Mouse (Mus musculus) R1 (cell line): ENCODE data around the gene Tnfsf13.

Experiments used
- DNase-seq: peaks from one replicate; pipeline ENCODE4 v3.0.0-alpha.2; 2018; ENCODE audit warnings: low read depth, low spot score

The Tnfsf13 gene

DNA sequence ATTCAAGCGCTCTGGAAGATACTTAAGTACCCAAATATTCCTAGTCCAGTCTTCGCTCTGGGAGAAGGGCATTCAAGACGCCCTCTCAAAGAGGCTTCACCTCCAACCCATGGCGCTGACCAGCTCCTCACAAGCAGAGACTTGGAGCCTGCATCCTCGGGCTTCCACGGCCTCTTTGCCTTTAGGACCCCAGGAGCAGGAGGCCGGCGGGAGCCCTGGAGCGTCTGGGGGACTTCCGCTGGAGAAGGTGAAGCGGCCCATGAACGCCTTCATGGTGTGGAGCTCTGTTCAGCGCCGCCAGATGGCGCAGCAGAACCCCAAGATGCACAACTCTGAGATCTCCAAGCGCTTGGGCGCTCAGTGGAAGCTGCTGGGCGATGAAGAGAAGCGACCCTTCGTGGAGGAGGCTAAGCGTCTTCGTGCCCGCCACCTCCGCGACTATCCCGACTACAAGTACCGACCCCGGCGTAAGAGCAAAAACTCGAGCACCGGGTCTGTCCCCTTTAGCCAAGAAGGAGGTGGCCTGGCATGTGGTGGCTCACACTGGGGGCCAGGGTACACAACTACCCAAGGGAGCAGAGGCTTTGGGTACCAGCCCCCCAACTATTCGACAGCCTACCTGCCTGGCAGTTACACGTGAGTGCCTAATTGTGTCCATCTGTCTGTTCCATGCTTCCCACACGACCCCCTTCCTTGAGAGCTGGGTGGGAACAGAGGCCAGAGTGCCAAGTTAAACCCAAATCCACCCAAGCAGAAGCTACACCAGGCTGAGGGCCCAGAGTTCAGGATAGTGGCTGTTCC lies 30.1 kb downstream of the Tnfsf13 start, which contains the start of gene Sox15:
TSS of gene Sox15 (plus strand) at position 51 of the 801 bp plus-strand sequence.
- peak; percentile 91 for DNase-seq

DNA sequence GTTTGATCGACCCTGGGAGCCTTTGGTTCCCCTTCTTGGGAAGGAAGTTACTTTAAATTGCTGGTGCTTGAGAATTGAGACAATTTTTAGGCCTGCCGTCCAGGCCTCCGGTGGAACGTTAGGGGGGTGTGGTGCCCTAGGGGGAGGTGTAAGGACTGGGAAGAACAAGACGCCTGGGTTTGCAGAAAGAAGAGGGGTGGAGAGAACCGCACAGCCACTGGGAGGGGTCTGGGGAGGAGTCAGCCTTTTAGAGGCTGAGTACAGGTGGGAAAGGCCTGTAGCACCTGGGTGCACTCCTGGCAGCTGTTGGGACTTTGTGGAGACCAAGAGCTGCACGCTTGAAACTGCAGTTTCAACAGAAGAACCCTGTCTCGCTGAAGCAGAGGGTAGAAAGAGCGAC lies 30.8 kb downstream of the Tnfsf13 start:
- DNase-seq = peak; percentile 92

DNA sequence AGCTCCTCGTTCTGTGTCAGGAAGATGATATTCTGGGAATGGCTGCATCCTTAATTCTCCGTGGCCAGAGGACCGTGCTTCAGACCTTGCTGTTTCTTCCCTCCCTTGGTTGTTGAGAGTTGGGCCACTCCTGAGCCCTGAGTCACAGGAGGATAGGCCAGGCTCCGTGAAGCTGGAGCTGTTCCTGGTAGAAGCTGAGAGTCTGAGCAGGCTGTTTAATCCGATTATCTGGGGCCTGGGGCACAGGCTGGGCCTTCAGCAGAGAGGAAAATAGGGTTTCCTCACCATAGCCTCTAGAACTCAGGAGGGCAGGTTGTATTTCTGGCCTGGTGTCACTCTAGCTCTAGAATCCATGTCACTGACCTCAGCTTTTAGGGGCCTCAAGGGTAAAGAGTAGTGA lies 32.2 kb downstream of the Tnfsf13 start:
- DNase-seq = no peak

DNA sequence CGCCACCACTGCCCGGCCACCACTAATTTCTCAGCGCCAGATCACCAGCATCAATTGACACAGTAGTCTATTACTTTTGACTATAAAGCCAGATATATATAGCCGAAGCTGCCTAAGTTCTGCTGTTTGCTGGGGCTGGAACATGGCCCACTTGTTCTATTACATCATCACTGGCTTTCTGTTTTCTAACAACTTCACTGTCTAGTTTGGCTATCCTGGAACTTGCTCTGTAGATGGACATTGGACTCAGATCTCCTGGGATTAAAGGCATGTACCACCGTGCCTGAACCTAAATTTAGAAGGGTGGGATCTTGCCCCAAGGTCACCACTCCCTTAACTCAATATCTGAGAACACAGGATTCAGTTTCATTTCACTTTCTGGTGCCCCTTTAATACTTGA lies 39.7 kb downstream of the Tnfsf13 start:
- no peak for DNase-seq

DNA sequence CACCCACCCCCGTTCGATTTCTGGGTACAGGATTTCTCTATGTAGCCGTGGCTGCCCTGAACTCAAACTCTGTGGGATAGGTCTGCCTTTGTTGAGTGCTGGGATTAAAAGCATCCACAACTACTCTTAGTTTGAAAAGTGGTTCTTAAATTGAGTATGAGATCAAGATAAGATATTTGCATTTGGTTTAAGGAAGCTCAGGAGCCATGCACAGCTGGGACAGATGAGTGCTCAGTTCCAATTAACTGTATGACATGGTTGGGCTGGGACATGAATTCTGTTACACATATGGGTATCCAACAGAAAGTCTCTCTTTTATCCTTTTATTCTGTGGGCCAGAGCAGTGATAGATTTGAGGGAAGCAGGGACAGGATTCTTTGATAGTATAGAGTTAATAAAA lies 50.1 kb downstream of the Tnfsf13 start:
- DNase-seq = no peak

DNA sequence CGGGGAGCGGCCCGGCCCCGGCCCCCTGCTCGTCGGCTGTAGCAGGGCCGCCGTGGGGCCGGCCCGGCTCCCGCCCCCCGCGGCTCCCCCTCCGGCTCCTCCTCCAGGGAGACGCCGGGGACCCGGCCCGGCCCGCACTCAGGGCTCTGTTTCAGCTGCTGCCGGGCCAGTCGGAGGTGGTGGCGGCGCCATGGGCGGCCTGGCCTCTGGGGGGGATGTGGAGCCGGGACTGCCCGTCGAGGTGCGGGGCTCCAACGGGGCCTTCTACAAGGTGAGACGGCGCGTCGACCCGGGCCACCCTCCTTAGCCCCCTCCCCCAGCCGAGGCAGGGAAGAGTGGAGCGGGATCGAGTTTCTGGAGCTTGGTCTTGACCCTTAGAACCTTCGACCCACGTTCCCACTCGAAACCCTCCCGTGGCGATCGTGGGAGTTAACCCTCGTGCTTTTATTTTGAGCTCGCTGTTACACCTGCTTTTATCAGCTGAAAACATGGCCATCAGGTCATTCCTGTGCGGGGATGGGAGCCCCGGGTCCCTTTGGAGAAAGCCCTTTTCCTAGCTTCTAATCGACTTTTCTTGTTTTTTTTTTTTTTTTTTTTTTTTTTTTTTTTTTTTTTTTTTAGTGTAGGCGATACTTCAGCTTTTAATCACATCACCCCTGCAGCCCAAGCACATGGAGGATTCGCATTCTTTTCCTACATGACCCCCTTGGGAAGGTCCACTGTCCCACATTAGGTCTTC lies 52.3 kb downstream of the Tnfsf13 start:
- DNase-seq = peak; percentile 69
